Mouse (Mus musculus) myocyte (in vitro differentiated cells): ENCODE data around the gene Dock4.

Experiments
- E2F4 ChIP-seq: IDR thresholded peaks from one replicate; pipeline ENCODE4 v1.6.1; 2011; ENCODE audit warnings: mild to moderate bottlenecking, control low read depth, moderate library complexity; ENCODE audit not compliant: insufficient read depth
- MAX ChIP-seq: IDR thresholded peaks from one replicate; pipeline ENCODE4 v1.6.1; 2011; ENCODE audit warnings: low read depth, mild to moderate bottlenecking, control low read depth
- MYOD1 ChIP-seq, 3 experiments: IDR thresholded peaks; one replicate each; pipeline ENCODE4 v1.6.1; 2011; ENCODE audit warnings: control low read depth in 2 of 3, low read depth in 2 of 3, mild to moderate bottlenecking in 2 of 3, moderate library complexity in 1 of 3; ENCODE audit not compliant: insufficient read length in 2 of 3, control insufficient read depth in 1 of 3
- MYOG ChIP-seq, 3 experiments: IDR thresholded peaks; one replicate each; pipeline ENCODE4 v1.6.1; 2011; ENCODE audit warnings: control low read depth in 2 of 3, low read depth in 2 of 3, mild to moderate bottlenecking in 2 of 3; ENCODE audit not compliant: insufficient read length in 2 of 3, control insufficient read depth in 1 of 3, insufficient read depth in 1 of 3
- POLR2A ChIP-seq: IDR thresholded peaks from one replicate; pipeline ENCODE4 v1.6.1; 2011; ENCODE audit warnings: low read depth, mild to moderate bottlenecking, control low read depth, moderate library complexity; ENCODE audit not compliant: insufficient read length
- POLR2AphosphoS2 ChIP-seq: IDR thresholded peaks from one replicate; pipeline ENCODE4 v1.6.1; 2011; ENCODE audit warnings: low read depth, control low read depth; ENCODE audit not compliant: insufficient read length
- SRF ChIP-seq: IDR thresholded peaks from one replicate; pipeline ENCODE4 v1.6.1; 2011; ENCODE audit warnings: low read depth; ENCODE audit not compliant: control insufficient read depth, insufficient read length
- TCF3 ChIP-seq: IDR thresholded peaks from one replicate; pipeline ENCODE4 v1.6.1; 2011; ENCODE audit warnings: low read depth, control low read depth; ENCODE audit not compliant: insufficient read length
- USF1 ChIP-seq: IDR thresholded peaks from one replicate; pipeline ENCODE4 v1.6.1; 2011; ENCODE audit warnings: low read depth, mild to moderate bottlenecking, control low read depth, moderate library complexity

GRCm38 (mm10) chr12:40843474-40844080 lies 397.8 kb downstream of the Dock4 start:
- no peak for TF ChIP-seq POLR2A
- no peak for TF ChIP-seq MAX
- TF ChIP-seq USF1 = no peak
- no peak for TF ChIP-seq E2F4
- TF ChIP-seq MYOD1 (IDR thresholded peaks at IDR 0.05; ENCODE audit: control insufficient read depth in 1 of 3, insufficient read length in 2 of 3, low read depth in 2 of 3) = no peak
- no peak for TF ChIP-seq TCF3
- no peak for TF ChIP-seq POLR2AphosphoS2
- TF ChIP-seq SRF = no peak
- no peak for TF ChIP-seq MYOG (IDR thresholded peaks at IDR 0.05; ENCODE audit: control insufficient read depth in 1 of 3, insufficient read depth in 1 of 3, insufficient read length in 2 of 3, low read depth in 2 of 3)
